Mouse (Mus musculus) C3H10T1/2 (cell line): ENCODE measurements around the gene Chst15. TPM values are rescaled to one million over a fixed set of nuclear protein-coding genes. Genes with fewer than 3 reads are reported as not detected.

ENCODE experiments used
- polyA plus RNA-seq, 2 experiments: library from polyadenylated mRNA; unstranded; fragments of >200 nt; fragmentation: generic; extraction: Trizol; gene quantifications; one replicate each; pipeline ENCODE4 v1.2.1; 2012; ENCODE audit warnings: missing spikeins in 2 of 2

Gene Chst15
- polyA plus RNA-seq: 1 to 10 TPM; 1.9 to 3.6 TPM

DNA sequence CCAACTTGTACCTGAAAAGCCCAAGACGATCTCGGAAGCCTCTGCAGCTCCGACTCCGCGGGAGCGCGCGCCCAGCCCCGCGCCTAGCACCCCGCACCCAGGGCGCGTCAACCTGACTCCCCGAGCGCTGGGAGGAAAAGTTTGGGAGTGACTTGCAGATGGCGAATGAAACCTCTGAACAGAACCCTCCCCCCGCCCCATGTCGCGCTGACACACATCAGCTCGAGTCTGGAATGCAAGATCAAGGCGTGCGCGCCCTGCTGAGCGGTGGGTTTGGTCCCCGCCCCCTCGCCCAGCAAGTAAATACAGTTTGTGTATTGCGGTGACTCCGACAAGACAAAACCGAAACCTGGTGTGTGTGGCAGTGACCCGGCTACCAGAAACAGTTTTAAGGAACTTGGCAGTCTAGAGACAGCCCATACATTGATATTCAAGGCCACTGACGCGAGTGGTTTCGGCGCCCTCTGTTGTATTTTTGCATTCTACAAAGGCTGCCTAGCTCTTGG, at the start of gene Chst15:
Chst15 (minus strand) TSS at position 193 of the 506 bp plus-strand sequence.

Other genes starting within 250 kb of the Chst15 start
- gene Cpxm2, start 162.5 kb downstream of the Chst15 start, polyA plus RNA-seq: not detected